Mouse (Mus musculus) heart, embryonic 16.5 days (tissue): ENCODE data around the gene Phospho1. TPM values are rescaled to one million over a fixed set of nuclear protein-coding genes. Genes with fewer than 3 reads are reported as not detected.
"Not testable (repeated sequence)": the region's sequence is repeated elsewhere in the genome, so short reads cannot be mapped to it uniquely, and the experiment has no call there.

Experiments used
- ATAC-seq: fragments of 200-750 bp; cut with Nextera tagmentation; replicated peaks from 2 replicates; pipeline ENCODE4 v1.8.0; 2017; ENCODE audit warnings: moderate number of reproducible peaks; ENCODE audit not compliant: insufficient read depth, low FRiP score; ENCODE audit errors: extremely low read depth
- H3K27ac ChIP-seq: fragments of 300-500 bp; sonication (generic); 2 replicates; pipeline ENCODE4 v1.5.1; 2014; ENCODE audit warnings: mild to moderate bottlenecking, low read length, control low read depth, moderate library complexity
- H3K27me3 ChIP-seq: fragments of 300-500 bp; sonication (generic); 2 replicates; pipeline ENCODE4 v1.6.1; 2014; ENCODE audit warnings: low read length, mixed read lengths; ENCODE audit not compliant: control insufficient read depth, insufficient read depth
- H3K36me3 ChIP-seq: fragments of 300-500 bp; sonication (generic); 2 replicates; pipeline ENCODE4 v1.6.1; 2014; ENCODE audit not compliant: control insufficient read depth, insufficient read depth
- H3K4me1 ChIP-seq: fragments of 300-500 bp; sonication (generic); 2 replicates; pipeline ENCODE4 v1.6.1; 2014; ENCODE audit warnings: low read length, mixed read lengths; ENCODE audit not compliant: control insufficient read depth, insufficient read depth
- H3K4me2 ChIP-seq: fragments of 300-500 bp; sonication (generic); 2 replicates; pipeline ENCODE4 v1.6.1; 2014; ENCODE audit warnings: low read depth, mild to moderate bottlenecking, control low read depth, low read length
- H3K4me3 ChIP-seq: fragments of 300-500 bp; sonication (generic); 2 replicates; pipeline ENCODE4 v1.5.1; 2014; ENCODE audit warnings: mild to moderate bottlenecking, control low read depth, low read length
- H3K9ac ChIP-seq: fragments of 300-500 bp; sonication (generic); 2 replicates; pipeline ENCODE4 v1.6.1; 2014; ENCODE audit warnings: low read length, control low read depth
- H3K9me3 ChIP-seq: fragments of 300-500 bp; sonication (generic); replicated peaks from 2 replicates; pipeline ENCODE4 v1.6.1; 2016; ENCODE audit warnings: low read length; ENCODE audit not compliant: control insufficient read depth
- WGBS: fragments of 180-500 bp; shearing (Covaris S2); extraction: QIAGEN DNeasy Blood & Tissue Kit; methylation state at CpG from one replicate; pipeline ENCODE4 v1.1.7; 2014; 5-methylcytosine and 5-hydroxymethylcytosine counted together
- polyA plus RNA-seq: library from polyadenylated mRNA; unstranded; fragments of >200 nt; fragmentation: Nextera tagmentation; extraction: Ambion mirVana; gene quantifications from 2 replicates; pipeline ENCODE4 v1.2.1, GENCODE M21; 2015

Phospho1 gene
- polyA plus RNA-seq, 1 experiment from 2014 or later, result 3.3 TPM

GRCm38 (mm10) chr11:95876296-95876695, 52.0 kb downstream of the Phospho1 start:
- no peak overlapping the region for H3K9ac ChIP-seq
- ATAC-seq, result no peak
- no peaks in the 10 kb centered on the region for H3K36me3 ChIP-seq
- H3K4me2 ChIP-seq, result no peak overlapping the region
- no peaks in the 10 kb centered on the region for H3K4me1 ChIP-seq
- 22% methylated on average over 7 of the region's 7 CpGs for WGBS
- no peak overlapping the region for H3K4me3 ChIP-seq
- no peaks in the 10 kb centered on the region for H3K27me3 ChIP-seq
- H3K9me3 ChIP-seq, result no peaks in the 10 kb centered on the region
- H3K27ac ChIP-seq, result no peak overlapping the region

- not testable (repeated sequence) for ATAC-seq, H3K27me3 ChIP-seq, H3K27ac ChIP-seq, H3K4me3 ChIP-seq, H3K36me3 ChIP-seq, H3K4me1 ChIP-seq, H3K9ac ChIP-seq, H3K9me3 ChIP-seq, H3K4me2 ChIP-seq
- WGBS, result 79% methylated on average over 2 of the region's 2 CpGs
Observed at GRCm38 (mm10) chr11:95879861-95880260, 55.6 kb downstream of the Phospho1 start.

Other genes with a start within 250 kb of the Phospho1 start
- 4.3 and 5.3 TPM in 2 replicates for gene Ngfr, start 236.8 kb upstream of the Phospho1 start, polyA plus RNA-seq
- 295 and 306 TPM in 2 replicates for gene Phb, start 157.5 kb upstream of the Phospho1 start, polyA plus RNA-seq
- 13.6 and 14.0 TPM in 2 replicates for gene Zfp652, start 111.8 kb upstream of the Phospho1 start, polyA plus RNA-seq
- gene B130006D01Rik, start 100.9 kb upstream of the Phospho1 start, polyA plus RNA-seq, result 0.69 and 0.98 TPM in 2 replicates
- 30.3 and 34.7 TPM in 2 replicates for gene Gngt2, start 12.7 kb downstream of the Phospho1 start, polyA plus RNA-seq
- 19.6 and 28.0 TPM in 2 replicates for gene Abi3, start 18.0 kb downstream of the Phospho1 start, polyA plus RNA-seq
- gene B4galnt2, start 90.4 kb downstream of the Phospho1 start, polyA plus RNA-seq, result 0.61 and 1.1 TPM in 2 replicates
- 21.1 and 24.6 TPM in 2 replicates for gene Igf2bp1, start 181.4 kb downstream of the Phospho1 start, polyA plus RNA-seq
- not detected in 2 replicates for gene Gip, start 200.0 kb downstream of the Phospho1 start, polyA plus RNA-seq
- gene Snf8, start 210.4 kb downstream of the Phospho1 start, polyA plus RNA-seq, result 69.3 and 72.0 TPM in 2 replicates
- gene Ube2z, start 240.9 kb downstream of the Phospho1 start, polyA plus RNA-seq, result 29.1 and 31.4 TPM in 2 replicates